Mouse (Mus musculus): ENCODE data around the gene Bnip1. TPM values are rescaled to one million over a fixed set of nuclear protein-coding genes. Genes with fewer than 3 reads are reported as not detected.

Bnip1 gene
- polyA plus RNA-seq, 1 experiment, result 21.4 TPM

- 92% methylated on average over 7 of the region's 7 CpGs for WGBS
Measured at GRCm38 (mm10) chr17:26786586-26786985, 5.7 kb downstream of the Bnip1 start.

GRCm38 (mm10) chr17:26788986-26789385 lies 8.1 kb downstream of the Bnip1 start:
- Histone ChIP-seq H3K4me1 (ENCODE audit: control insufficient read depth, insufficient read depth, low read length) (no peaks in the 10 kb centered on the region), H3K27ac (ENCODE audit: insufficient read depth, low read depth, low read length) (no peak overlapping the region), H3K36me3 (ENCODE audit: control insufficient read depth, insufficient read depth, low read length) (peaks cover 3% of the 10 kb centered on the region), H3K27me3 (replicated peaks; ENCODE audit: control insufficient read depth, insufficient read depth, low read length) (no peaks in the 10 kb centered on the region), H3K4me3 (ENCODE audit: insufficient read depth, low read depth, low read length) (no peak overlapping the region)
- TF ChIP-seq POLR2A (IDR thresholded peaks at IDR 0.05; ENCODE audit: low read depth, low read length) (no peak), CTCF (conservative IDR thresholded peaks at IDR 0.05; ENCODE audit: insufficient read depth, insufficient read length, low read depth, low read length) (no peak)
- DNase-seq, result no peak
- WGBS, result 92% methylated on average over 8 of the region's 8 CpGs

More at GRCm38 (mm10) chr17:26786586-26786985, 5.7 kb downstream of the Bnip1 start:
- DNase-seq, result no peak
- no peaks in the 10 kb centered on the region for H3K27me3 ChIP-seq (replicated peaks; ENCODE audit: control insufficient read depth, insufficient read depth, low read length)
- H3K36me3 ChIP-seq (ENCODE audit: control insufficient read depth, insufficient read depth, low read length), result no peaks in the 10 kb centered on the region; the same call in none of the 2 replicates
- H3K4me3 ChIP-seq (ENCODE audit: insufficient read depth, low read depth, low read length), result no peak overlapping the region
- no peak overlapping the region for H3K27ac ChIP-seq (ENCODE audit: insufficient read depth, low read depth, low read length)
- no peak for TF ChIP-seq CTCF (conservative IDR thresholded peaks at IDR 0.05; ENCODE audit: insufficient read depth, insufficient read length, low read depth, low read length)
- no peak for TF ChIP-seq POLR2A (IDR thresholded peaks at IDR 0.05; ENCODE audit: low read depth, low read length)
- H3K4me1 ChIP-seq (ENCODE audit: control insufficient read depth, insufficient read depth, low read length), result peaks cover 3% of the 10 kb centered on the region; the same call in 1 of the 2 replicates

GRCm38 (mm10) chr17:26789460-26790268 lies 8.8 kb downstream of the Bnip1 start:
- TF ChIP-seq CTCF (conservative IDR thresholded peaks at IDR 0.05; ENCODE audit: insufficient read depth, insufficient read length, low read depth, low read length) (no peak), POLR2A (IDR thresholded peaks at IDR 0.05; ENCODE audit: low read depth, low read length) (no peak)
- Histone ChIP-seq H3K4me1 (ENCODE audit: control insufficient read depth, insufficient read depth, low read length) (no peaks in the 10 kb centered on the region), H3K4me3 (ENCODE audit: insufficient read depth, low read depth, low read length) (no peak overlapping the region), H3K27ac (ENCODE audit: insufficient read depth, low read depth, low read length) (no peak overlapping the region), H3K36me3 (ENCODE audit: control insufficient read depth, insufficient read depth, low read length) (peaks cover 3% of the 10 kb centered on the region), H3K27me3 (replicated peaks; ENCODE audit: control insufficient read depth, insufficient read depth, low read length) (no peaks in the 10 kb centered on the region)
- DNase-seq, result no peak
- WGBS, result 90% methylated on average over 8 of the region's 8 CpGs

- TF ChIP-seq CTCF (conservative IDR thresholded peaks at IDR 0.05; ENCODE audit: insufficient read depth, insufficient read length, low read depth, low read length) (no peak), POLR2A (IDR thresholded peaks at IDR 0.05; ENCODE audit: low read depth, low read length) (no peak)
- H3K4me1 ChIP-seq (ENCODE audit: control insufficient read depth, insufficient read depth, low read length), result no peaks in the 10 kb centered on the region
- 76% methylated on average over 11 of the region's 11 CpGs for WGBS
- H3K36me3 ChIP-seq (ENCODE audit: control insufficient read depth, insufficient read depth, low read length), result peaks cover 3% of the 10 kb centered on the region
- H3K4me3 ChIP-seq (ENCODE audit: insufficient read depth, low read depth, low read length), result no peak overlapping the region
- H3K27ac ChIP-seq (ENCODE audit: insufficient read depth, low read depth, low read length), result no peak overlapping the region
- H3K27me3 ChIP-seq (replicated peaks; ENCODE audit: control insufficient read depth, insufficient read depth, low read length), result no peaks in the 10 kb centered on the region
- no peak for DNase-seq
Measured at GRCm38 (mm10) chr17:26790269-26791214, 9.7 kb downstream of the Bnip1 start.

- Histone ChIP-seq H3K4me3 (ENCODE audit: insufficient read depth, low read depth, low read length) (no peak overlapping the region), H3K27me3 (replicated peaks; ENCODE audit: control insufficient read depth, insufficient read depth, low read length) (no peaks in the 10 kb centered on the region), H3K27ac (ENCODE audit: insufficient read depth, low read depth, low read length) (no peak overlapping the region), H3K36me3 (ENCODE audit: control insufficient read depth, insufficient read depth, low read length) (peaks cover 3% of the 10 kb centered on the region), H3K4me1 (ENCODE audit: control insufficient read depth, insufficient read depth, low read length) (no peaks in the 10 kb centered on the region)
- DNase-seq, result no peak
- WGBS, result 73% methylated on average over 7 of the region's 7 CpGs
- TF ChIP-seq CTCF (conservative IDR thresholded peaks at IDR 0.05; ENCODE audit: insufficient read depth, insufficient read length, low read depth, low read length), result no peak
- TF ChIP-seq POLR2A (IDR thresholded peaks at IDR 0.05; ENCODE audit: low read depth, low read length), result no peak
Measured at GRCm38 (mm10) chr17:26791580-26791979, 10.7 kb downstream of the Bnip1 start.

- TF ChIP-seq CTCF (conservative IDR thresholded peaks at IDR 0.05; ENCODE audit: insufficient read depth, insufficient read length, low read depth, low read length) (no peak), POLR2A (IDR thresholded peaks at IDR 0.05; ENCODE audit: low read depth, low read length) (no peak)
- WGBS, result 89% methylated on average over 15 of the region's 15 CpGs
- DNase-seq, result no peak
Measured at GRCm38 (mm10) chr17:26792096-26792495, 11.2 kb downstream of the Bnip1 start.

More at GRCm38 (mm10) chr17:26792096-26792495, 11.2 kb downstream of the Bnip1 start:
- Histone ChIP-seq H3K27me3 (replicated peaks; ENCODE audit: control insufficient read depth, insufficient read depth, low read length) (no peaks in the 10 kb centered on the region), H3K36me3 (ENCODE audit: control insufficient read depth, insufficient read depth, low read length) (peaks cover 3% of the 10 kb centered on the region), H3K27ac (ENCODE audit: insufficient read depth, low read depth, low read length) (no peak overlapping the region), H3K4me3 (ENCODE audit: insufficient read depth, low read depth, low read length) (no peak overlapping the region), H3K4me1 (ENCODE audit: control insufficient read depth, insufficient read depth, low read length) (no peaks in the 10 kb centered on the region)
